ENCODE assay signal across 8 mouse cellular contexts in genomic region chr17:66325440-66326203, GRCm38 (mm10).
A peak's percentile ranks its signal among the peaks of the same experiment; 100 is the strongest.
DNase-seq lines count a peak whose midpoint lies in the region; ATAC-seq and TF ChIP-seq lines count a peak whose summit lies in the region.
"Had no signal": no experiment of that assay in that cellular context is flagged by ENCODE, and none has a peak within 500 bp of the region (broad histone marks: within the 10 kb centered on the region; RNA-seq: fewer than 3 reads in every experiment).

No protein-coding gene starts in this region.

- ATAC-seq in forebrain, postnatal 0 days: peak; percentile 96
- ATAC-seq in neural tube, embryonic 15.5 days (ENCODE audit: low FRiP score): peak; percentile 90

- no peaks in the 10 kb centered on the region for H3K36me3 ChIP-seq in forebrain, postnatal 0 days (ENCODE audit: insufficient read depth)
- H3K36me3 ChIP-seq in neural tube, embryonic 15.5 days: no peaks in the 10 kb centered on the region
- H3K36me3 ChIP-seq: limb, embryonic 15.5 days had no signal

- H3K27ac ChIP-seq in forebrain, postnatal 0 days (ENCODE audit: low read depth, low read length): peak overlapping the region; percentile 75
- H3K27ac ChIP-seq in neural tube, embryonic 15.5 days (replicated peaks): peak overlapping the region; percentile 79
- H3K27ac ChIP-seq: limb, embryonic 15.5 days had no signal

- no peaks in the 10 kb centered on the region for H3K9me3 ChIP-seq in forebrain, postnatal 0 days (ENCODE audit: low read length)
- no peaks in the 10 kb centered on the region for H3K9me3 ChIP-seq in neural tube, embryonic 15.5 days (replicated peaks)
- H3K9me3 ChIP-seq: limb, embryonic 15.5 days had no signal

- H3K27me3 ChIP-seq in forebrain, postnatal 0 days (ENCODE audit: insufficient read depth, low read length): no peaks in the 10 kb centered on the region
- no peaks in the 10 kb centered on the region for H3K27me3 ChIP-seq in neural tube, embryonic 15.5 days (replicated peaks)
- H3K27me3 ChIP-seq: limb, embryonic 15.5 days had no signal

- 30% methylated on average over 14 of the region's 14 CpGs for WGBS in forebrain, postnatal 0 days
- WGBS in neural tube, embryonic 15.5 days: 24% methylated on average over 14 of the region's 14 CpGs

- no peak for TF ChIP-seq CTCF in forebrain, postnatal 0 days (IDR thresholded peaks at IDR 0.05; ENCODE audit: low read depth)

- peak overlapping the region; percentile 31; the same call in 1 of the 2 replicates for H3K9ac ChIP-seq in forebrain, postnatal 0 days
- 0 out of 2 replicates have a peak overlapping the region, but pooled peaks have one; percentile 26 for H3K9ac ChIP-seq in neural tube, embryonic 15.5 days (replicated peaks)
- H3K9ac ChIP-seq: limb, embryonic 15.5 days had no signal

- peaks cover 10% of the 10 kb centered on the region; the same call in 1 of the 2 replicates for H3K4me1 ChIP-seq in forebrain, postnatal 0 days (ENCODE audit: insufficient read depth)
- peaks cover 24% of the 10 kb centered on the region for H3K4me1 ChIP-seq in neural tube, embryonic 15.5 days

- H3K4me2 ChIP-seq in forebrain, postnatal 0 days (ENCODE audit: low read depth): peak overlapping the region; percentile 16
- peak overlapping the region; percentile 53 for H3K4me2 ChIP-seq in neural tube, embryonic 15.5 days
- H3K4me2 ChIP-seq: limb, embryonic 15.5 days had no signal

- H3K4me3 ChIP-seq in forebrain, postnatal 0 days (ENCODE audit: low read depth, low read length): no peak overlapping the region
- H3K4me3 ChIP-seq in neural tube, embryonic 15.5 days (replicated peaks): peak overlapping the region; percentile 25
- H3K4me3 ChIP-seq: limb, embryonic 15.5 days had no signal

- peak; percentile 68 for DNase-seq in cerebellum, adult 8-10 months
- DNase-seq in forebrain, postnatal 0 days: peak; percentile 81
- DNase-seq in layer of hippocampus, postnatal 25 days (ENCODE audit: extremely low spot score in 1 of 2, low spot score in 1 of 2): peak; percentile 38 to 44
- DNase-seq in testis, postnatal 14 days (ENCODE audit: low spot score): no peak
- no peak for DNase-seq in urinary bladder, postnatal 14 days (ENCODE audit: low spot score)
- no peak for DNase-seq in ovary, postnatal 10 days (ENCODE audit: low spot score)

Comparison
In these comparisons a context has a peak if more than half of its experiments do, and no peak if none do; other contexts are left out.
1. DNase-seq: peak in cerebellum, adult 8-10 months (single experiment), forebrain, postnatal 0 days (single experiment) and layer of hippocampus, postnatal 25 days (2 of 2); none in testis, postnatal 14 days (single experiment), urinary bladder, postnatal 14 days (single experiment) and ovary, postnatal 10 days (single experiment).